In genomic region chr9:111381056-111382025, GRCm38 (mm10) we compare ENCODE assay signal across 23 mouse cellular contexts. TPM values are rescaled to one million over a fixed set of nuclear protein-coding genes. Genes with fewer than 3 reads are reported as not detected.
DNase-seq lines count a peak whose midpoint lies in the region.
"Had no signal": no experiment of that assay in that cellular context is flagged by ENCODE, and none has a peak within 500 bp of the region (broad histone marks: within the 10 kb centered on the region; RNA-seq: fewer than 3 reads in every experiment).

No protein-coding gene starts in this region.

- peak; percentile 60 to 66 for DNase-seq in cerebellum, postnatal 10 days
- no peak for DNase-seq in cerebellum, postnatal 4 days (ENCODE audit: low spot score in 2 of 2)
- peak; percentile 36 to 78 for DNase-seq in layer of hippocampus, adult 18-20 months (ENCODE audit: low spot score in 2 of 2)
- DNase-seq in layer of hippocampus, postnatal 10 days (ENCODE audit: low spot score in 2 of 2) = no peak
- DNase-seq in brain, adult 2 months (ENCODE audit: low read depth, low spot score) = peak; percentile 75
- peak; percentile 41 to 72 for DNase-seq in layer of hippocampus, postnatal 14 days (ENCODE audit: low spot score in 2 of 2)
- no peak for DNase-seq in urinary bladder, postnatal 10 days (ENCODE audit: low spot score)
- no peak for DNase-seq in neural tube, embryonic 10.5 days (ENCODE audit: extremely low spot score, low spot score)
- DNase-seq: adrenal gland, adult 2 months; adrenal gland, postnatal 36 days; cerebellum, adult 11 months; cerebellum, adult 9-10 months; forebrain, postnatal 0 days; gastrocnemius, postnatal 14 days; heart, postnatal 36 days; kidney, adult 9 months; kidney, postnatal 10 days; liver; lung, embryonic 14.5 days; lung, postnatal 14 days; thymus, postnatal 4 days had no signal

RNA-seq across cellular contexts. Expression of gene Dclk3, which starts 57.5 kb away (rescaled TPM):
- total RNA-seq in layer of hippocampus, adult 18-20 months (2021) = 10 to 100 TPM; 19.0 to 21.7 TPM
- total RNA-seq in layer of hippocampus, postnatal 10 days (2021) = 10 to 100 TPM in 1 of 2 experiments, 1 to 10 TPM in 1; 8.6 to 10.6 TPM
- 1 to 10 TPM; 6.7 to 7.9 TPM for total RNA-seq in layer of hippocampus, postnatal 14 days (2021)
- total RNA-seq: granulocyte monocyte progenitor cell, adult 5-6 weeks; megakaryocyte progenitor cell, adult 5-6 weeks had no signal

Comparison
In these comparisons a context has a peak if more than half of its experiments do, and no peak if none do; other contexts are left out.
1. DNase-seq: peak in cerebellum, postnatal 10 days (2 of 2), layer of hippocampus, adult 18-20 months (2 of 2), brain, adult 2 months (single experiment) and layer of hippocampus, postnatal 14 days (2 of 2); none in cerebellum, postnatal 4 days (0 of 2), layer of hippocampus, postnatal 10 days (0 of 2), urinary bladder, postnatal 10 days (single experiment) and neural tube, embryonic 10.5 days (single experiment).